Mouse (Mus musculus) limb, embryonic 13.5 days (tissue): ENCODE results near the gene Clic6. TPM values are rescaled to one million over a fixed set of nuclear protein-coding genes. Genes with fewer than 3 reads are reported as not detected.

Source experiments
- ATAC-seq: fragments of 200-750 bp; cut with Nextera tagmentation; 2 replicates; pipeline ENCODE4 v1.8.0; 2017; ENCODE audit warnings: low read depth, moderate number of reproducible peaks, moderate TSS enrichment; ENCODE audit not compliant: low FRiP score
- H3K27ac ChIP-seq: fragments of 300-500 bp; sonication (generic); 2 replicates; pipeline ENCODE4 v1.5.1; 2015; ENCODE audit warnings: inconsistent platforms, mild to moderate bottlenecking, moderate library complexity
- H3K27me3 ChIP-seq: fragments of 300-500 bp; sonication (generic); 2 replicates; pipeline ENCODE4 v1.6.1; 2015; ENCODE audit warnings: mild to moderate bottlenecking, inconsistent platforms
- H3K36me3 ChIP-seq: fragments of 300-500 bp; sonication (generic); 2 replicates; pipeline ENCODE4 v1.6.1; 2015; ENCODE audit warnings: inconsistent platforms, mild to moderate bottlenecking, moderate library complexity
- H3K4me1 ChIP-seq: fragments of 300-500 bp; sonication (generic); 2 replicates; pipeline ENCODE4 v1.6.1; 2015; ENCODE audit warnings: inconsistent platforms
- H3K4me2 ChIP-seq: fragments of 300-500 bp; sonication (generic); replicated peaks from 2 replicates; pipeline ENCODE4 v1.6.1; 2015; ENCODE audit warnings: inconsistent platforms, mild to moderate bottlenecking, moderate library complexity
- H3K4me3 ChIP-seq: fragments of 300-500 bp; sonication (generic); 2 replicates; pipeline ENCODE4 v1.5.1; 2015; ENCODE audit warnings: moderate library complexity, mild to moderate bottlenecking, inconsistent platforms
- H3K9ac ChIP-seq: fragments of 300-500 bp; sonication (generic); 2 replicates; pipeline ENCODE4 v1.6.1; 2015; ENCODE audit warnings: mild to moderate bottlenecking, inconsistent platforms
- H3K9me3 ChIP-seq: fragments of 300-500 bp; sonication (generic); 2 replicates; pipeline ENCODE4 v1.6.1; 2016; ENCODE audit warnings: inconsistent platforms
- WGBS: fragments of 180-500 bp; shearing (Covaris S2); methylation state at CpG from one replicate; pipeline ENCODE4 v1.1.7; 2015; 5-methylcytosine and 5-hydroxymethylcytosine counted together
- polyA plus RNA-seq: library from polyadenylated mRNA; unstranded; fragments of >200 nt; fragmentation: Nextera tagmentation; extraction: Ambion mirVana; gene quantifications from 2 replicates; pipeline ENCODE4 v1.2.1, GENCODE M21; 2015

Gene Clic6
- 2.6 and 2.8 TPM in 2 replicates for polyA plus RNA-seq

DNA sequence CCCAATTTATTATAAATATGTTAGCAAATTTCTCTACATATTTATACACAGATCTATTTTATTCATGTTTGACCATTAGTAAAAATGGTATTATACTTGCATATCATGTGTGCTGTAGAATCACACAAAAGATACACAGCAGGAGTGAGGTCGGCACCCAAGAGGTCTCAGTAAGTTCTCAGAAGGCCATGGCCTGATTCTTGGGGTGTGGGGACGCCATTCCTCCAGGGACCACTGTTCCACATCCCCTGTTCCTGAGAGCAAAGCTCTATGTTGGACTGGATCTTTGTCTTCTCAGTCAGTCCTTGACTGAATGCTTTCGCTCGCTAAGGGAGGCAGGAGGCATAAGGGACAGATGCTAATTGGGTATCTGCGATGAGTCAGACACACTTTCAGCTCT, at the start of gene Clic6:
TSS of gene Clic6 (plus strand) at position 301 of the 400 bp plus-strand sequence.
- 91% methylated on average over 5 of the region's 5 CpGs for WGBS

DNA sequence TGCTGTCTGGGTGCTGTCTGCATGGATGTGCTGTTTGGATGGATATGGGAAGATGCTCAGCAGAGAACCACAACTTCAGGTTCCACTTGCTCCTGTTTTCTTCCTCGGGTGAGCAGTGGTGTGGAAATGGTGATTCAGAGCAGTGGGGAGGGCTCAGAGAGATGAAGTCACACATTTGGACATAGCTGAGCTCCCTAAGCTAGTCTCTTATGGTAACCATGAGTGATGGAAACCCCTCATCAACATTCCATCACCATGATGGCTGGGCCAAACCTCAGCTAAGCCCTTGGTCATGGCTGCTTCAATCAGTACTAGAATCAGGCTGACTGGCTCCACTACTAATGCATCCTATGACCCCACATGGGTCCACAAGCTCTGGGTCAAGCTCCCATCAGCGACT, 45.8 kb upstream of the Clic6 start:
- Histone ChIP-seq H3K9ac (no peak overlapping the region), H3K27ac (no peak overlapping the region), H3K9me3 (no peaks in the 10 kb centered on the region), H3K4me3 (no peak overlapping the region), H3K36me3 (peaks cover 3% of the 10 kb centered on the region), H3K27me3 (no peaks in the 10 kb centered on the region), H3K4me1 (peaks cover 45% of the 10 kb centered on the region), H3K4me2 (no peak overlapping the region)
- 65% methylated on average over 2 of the region's 2 CpGs for WGBS
- ATAC-seq, result no peak

More for the DNA sequence above, at the start of gene Clic6:
- Histone ChIP-seq H3K9ac (no peak within 1 kb of the TSS), H3K4me2 (no peak within 1 kb of the TSS), H3K36me3 (no peaks in the 10 kb centered on the region), H3K9me3 (no peaks in the 10 kb centered on the region), H3K27ac (no peak within 1 kb of the TSS), H3K4me3 (no peak within 1 kb of the TSS), H3K4me1 (no peaks in the 10 kb centered on the region), H3K27me3 (0 out of 2 replicates have a peak, but pooled peaks cover 5% of the 10 kb centered on the region)
- no peak for ATAC-seq

DNA sequence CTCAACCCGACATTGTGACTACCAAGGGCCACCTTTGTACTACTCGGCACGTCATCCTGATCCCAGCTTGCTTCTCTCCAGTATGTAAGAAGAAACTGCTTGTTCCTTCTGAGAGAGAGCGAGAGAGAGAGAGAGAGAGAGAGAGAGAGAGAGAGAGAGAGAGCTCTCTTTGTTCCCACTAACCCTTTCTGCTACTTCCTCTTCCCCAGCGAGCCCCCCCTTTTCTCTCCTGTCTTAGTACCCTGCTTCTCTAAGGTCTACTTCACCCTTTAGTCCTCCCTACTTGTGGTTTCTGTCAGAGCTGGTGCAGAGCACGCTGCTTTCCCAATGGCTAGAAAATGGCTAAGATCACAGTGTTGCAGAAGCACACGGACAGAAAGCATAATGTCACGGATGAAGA, 45.3 kb upstream of the Clic6 start:
- Histone ChIP-seq H3K4me1 (peaks cover 45% of the 10 kb centered on the region), H3K27ac (peak overlapping the region; percentile 15; the same call in 1 of the 2 replicates), H3K4me2 (no peak overlapping the region), H3K9me3 (no peaks in the 10 kb centered on the region), H3K36me3 (no peaks in the 10 kb centered on the region; the same call in none of the 2 replicates), H3K27me3 (no peaks in the 10 kb centered on the region), H3K9ac (no peak overlapping the region), H3K4me3 (no peak overlapping the region)
- 79% methylated on average over 8 of the region's 8 CpGs for WGBS
- ATAC-seq, result no peak

DNA sequence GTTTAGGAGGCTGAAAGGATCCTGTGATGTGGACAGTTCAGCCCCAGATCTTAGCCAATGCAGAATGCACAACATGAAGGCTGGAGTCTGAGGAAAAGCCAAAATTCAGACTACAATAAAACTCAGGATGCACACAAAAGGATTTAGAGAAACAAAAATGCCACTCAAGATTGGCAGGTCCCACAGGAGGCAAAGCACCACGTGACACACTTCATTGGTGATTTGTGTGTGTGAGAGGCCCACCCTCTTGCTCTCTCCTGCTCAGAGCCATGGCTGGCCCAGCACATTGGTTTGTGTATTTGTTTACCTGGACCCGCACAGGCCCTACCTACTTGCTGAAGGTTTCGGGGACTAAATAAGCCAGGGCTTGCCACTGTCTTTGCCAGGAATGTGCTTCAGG, 44.3 kb upstream of the Clic6 start:
- Histone ChIP-seq H3K27ac (no peak overlapping the region), H3K36me3 (no peaks in the 10 kb centered on the region; the same call in 1 of the 2 replicates), H3K9ac (no peak overlapping the region), H3K4me1 (peaks cover 39% of the 10 kb centered on the region), H3K27me3 (no peaks in the 10 kb centered on the region), H3K4me2 (no peak overlapping the region), H3K9me3 (no peaks in the 10 kb centered on the region), H3K4me3 (no peak overlapping the region)
- WGBS, result 73% methylated on average over 3 of the region's 3 CpGs
- ATAC-seq, result no peak

DNA sequence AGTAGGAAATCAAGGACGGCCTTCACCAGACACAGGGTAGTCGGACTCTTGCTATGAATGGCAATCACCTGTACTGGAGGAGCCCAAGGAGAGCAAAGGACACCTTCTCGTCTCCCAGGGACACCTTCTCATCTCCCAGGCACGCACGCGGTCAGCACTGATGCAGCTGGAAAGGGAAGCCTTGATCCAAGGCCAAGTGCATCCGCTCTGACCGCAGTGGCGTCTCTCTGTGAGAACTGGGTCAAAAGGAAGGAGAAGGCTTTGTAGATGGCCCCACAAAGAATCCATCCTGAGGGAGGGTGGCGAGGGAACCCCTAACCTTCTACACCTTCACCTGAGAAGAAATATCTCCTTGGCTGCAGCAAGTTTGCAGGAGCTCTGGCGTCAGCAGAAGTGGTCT, 43.4 kb upstream of the Clic6 start:
- no peak for ATAC-seq
- peaks cover 35% of the 10 kb centered on the region for H3K4me1 ChIP-seq
- no peak overlapping the region for H3K27ac ChIP-seq
- WGBS, result 91% methylated on average over 11 of the region's 11 CpGs
- no peak overlapping the region for H3K9ac ChIP-seq
- no peaks in the 10 kb centered on the region for H3K27me3 ChIP-seq
- H3K4me2 ChIP-seq, result no peak overlapping the region
- no peaks in the 10 kb centered on the region for H3K9me3 ChIP-seq
- no peak overlapping the region for H3K4me3 ChIP-seq
- no peaks in the 10 kb centered on the region; the same call in 1 of the 2 replicates for H3K36me3 ChIP-seq

DNA sequence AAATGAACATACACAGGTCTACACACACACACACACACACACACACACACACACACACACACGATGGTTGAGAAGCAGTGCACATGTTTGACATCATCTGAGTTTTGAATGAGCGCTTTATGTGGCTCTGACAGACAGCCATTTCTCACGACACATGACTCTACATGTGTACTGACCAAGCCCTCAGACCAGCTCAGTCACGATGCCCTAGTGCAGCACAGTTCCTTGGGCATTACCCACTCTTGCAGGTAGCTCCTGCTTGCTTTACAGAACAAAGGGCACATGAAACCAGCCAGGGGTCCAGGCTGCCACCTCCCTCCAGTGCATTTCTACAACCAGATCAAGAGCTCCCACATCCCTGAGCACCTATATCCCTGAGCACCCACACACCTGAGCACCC, 42.6 kb upstream of the Clic6 start:
- H3K27me3 ChIP-seq, result no peaks in the 10 kb centered on the region
- H3K4me1 ChIP-seq, result peaks cover 39% of the 10 kb centered on the region
- H3K4me3 ChIP-seq, result no peak overlapping the region
- 81% methylated on average over 4 of the region's 4 CpGs for WGBS
- H3K9ac ChIP-seq, result 0 out of 2 replicates have a peak overlapping the region, but pooled peaks have one; percentile 48
- H3K4me2 ChIP-seq, result no peak overlapping the region
- ATAC-seq, result no peak
- no peaks in the 10 kb centered on the region; the same call in 1 of the 2 replicates for H3K36me3 ChIP-seq
- no peaks in the 10 kb centered on the region for H3K9me3 ChIP-seq
- H3K27ac ChIP-seq, result peak overlapping the region; percentile 67; the same call in 1 of the 2 replicates

DNA sequence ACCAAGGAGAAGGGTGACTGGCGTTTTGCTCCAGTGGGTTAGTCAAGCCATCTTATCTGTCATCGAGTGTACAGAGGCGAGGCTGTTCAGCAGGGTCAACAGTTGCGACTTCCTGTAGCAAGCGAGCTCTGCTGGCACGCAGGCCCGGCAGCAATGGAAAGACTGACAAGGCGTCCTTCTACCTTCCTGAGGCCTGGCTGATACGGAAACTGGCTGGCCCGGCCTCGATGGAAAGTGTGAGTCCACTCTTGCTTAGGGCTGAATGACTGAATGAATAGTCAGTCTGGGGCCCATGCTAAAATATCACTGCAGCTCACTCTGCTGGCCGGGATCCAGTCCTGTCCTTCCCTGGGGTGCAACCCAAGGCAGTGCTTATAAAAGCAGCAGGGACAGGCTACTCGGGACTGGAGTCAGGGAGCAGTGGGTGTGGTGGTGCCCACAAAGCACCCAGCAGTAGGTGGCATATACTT, 41.9 kb upstream of the Clic6 start:
- Histone ChIP-seq H3K27ac (peak overlapping the region; percentile 67), H3K4me2 (no peak overlapping the region)

DNA sequence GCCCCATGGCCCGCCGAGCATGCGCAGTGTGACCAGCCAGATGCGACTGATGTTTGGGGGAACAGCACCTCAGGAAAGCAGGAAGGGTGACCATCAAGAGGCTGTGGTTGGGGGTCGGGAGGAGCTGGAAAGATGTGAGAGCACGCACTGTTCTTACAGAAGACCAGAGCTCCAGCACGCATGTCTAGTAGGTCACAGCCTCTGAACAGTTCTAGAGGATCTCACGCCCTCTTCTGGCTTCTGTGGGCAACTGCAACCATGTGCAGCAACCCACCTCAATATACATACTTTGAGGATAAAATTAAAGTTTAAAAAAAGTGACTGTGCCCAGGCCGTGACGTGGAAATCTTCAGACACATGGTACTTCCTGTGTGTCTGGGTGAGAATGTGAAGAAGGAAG, 40.2 kb upstream of the Clic6 start:
- Histone ChIP-seq H3K9ac (no peak overlapping the region), H3K36me3 (peaks cover 8% of the 10 kb centered on the region), H3K4me2 (no peak overlapping the region), H3K27ac (no peak overlapping the region), H3K9me3 (no peaks in the 10 kb centered on the region), H3K27me3 (no peaks in the 10 kb centered on the region), H3K4me1 (peaks cover 39% of the 10 kb centered on the region), H3K4me3 (no peak overlapping the region)
- no peak for ATAC-seq
- 67% methylated on average over 10 of the region's 10 CpGs for WGBS

More for the DNA sequence above, 41.9 kb upstream of the Clic6 start:
- H3K9ac ChIP-seq, result no peak overlapping the region
- peak; percentile 63 for ATAC-seq
- H3K36me3 ChIP-seq, result no peaks in the 10 kb centered on the region; the same call in 1 of the 2 replicates
- WGBS, result 54% methylated on average over 13 of the region's 13 CpGs
- no peaks in the 10 kb centered on the region for H3K27me3 ChIP-seq
- H3K4me1 ChIP-seq, result peaks cover 39% of the 10 kb centered on the region
- no peak overlapping the region for H3K4me3 ChIP-seq
- no peaks in the 10 kb centered on the region for H3K9me3 ChIP-seq

DNA sequence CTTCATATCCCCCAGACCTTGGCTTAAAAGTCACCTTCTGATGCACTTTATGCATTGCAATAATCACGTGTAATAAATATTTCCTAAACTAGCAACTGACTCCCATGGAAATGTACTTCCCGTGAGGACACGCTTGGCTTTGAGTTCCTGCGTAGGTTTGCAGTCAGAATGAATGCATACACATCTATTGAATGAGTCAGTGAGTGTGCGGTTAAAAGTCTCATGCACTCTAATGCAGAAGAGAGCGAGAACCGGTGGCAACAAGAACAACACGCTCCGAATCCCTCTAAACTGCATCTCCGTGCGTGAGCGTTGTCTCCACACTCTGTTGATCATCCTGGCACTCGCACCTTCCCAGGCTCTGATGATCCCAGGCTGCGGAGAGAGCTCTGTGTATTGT, 36.5 kb upstream of the Clic6 start:
- Histone ChIP-seq H3K36me3 (peaks cover 23% of the 10 kb centered on the region), H3K4me1 (peaks cover 20% of the 10 kb centered on the region), H3K27ac (no peak overlapping the region), H3K4me3 (no peak overlapping the region), H3K9me3 (no peaks in the 10 kb centered on the region), H3K27me3 (no peaks in the 10 kb centered on the region), H3K9ac (no peak overlapping the region), H3K4me2 (no peak overlapping the region)
- ATAC-seq, result no peak
- 89% methylated on average over 14 of the region's 14 CpGs for WGBS

DNA sequence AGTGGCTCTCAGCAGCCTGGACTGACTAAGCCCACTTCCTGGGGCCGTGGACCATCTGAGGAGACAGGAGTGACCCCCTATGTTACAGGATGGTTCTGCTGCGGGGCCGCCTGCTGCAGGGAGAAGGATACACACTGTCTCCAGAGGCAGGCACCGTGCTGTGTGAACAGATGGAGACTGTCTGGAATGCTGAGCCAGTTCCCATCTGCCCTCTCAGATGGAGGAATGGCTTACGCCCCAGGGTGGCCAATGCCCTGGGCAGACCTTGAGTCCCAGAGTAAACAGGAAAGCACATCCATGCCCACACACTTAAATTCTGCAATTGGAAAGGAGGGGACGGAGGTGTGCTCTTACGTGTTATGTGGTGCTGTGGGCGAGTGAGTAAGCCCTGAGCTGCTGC, 35.2 kb upstream of the Clic6 start:
- Histone ChIP-seq H3K27ac (no peak overlapping the region), H3K36me3 (peaks cover 23% of the 10 kb centered on the region)

DNA sequence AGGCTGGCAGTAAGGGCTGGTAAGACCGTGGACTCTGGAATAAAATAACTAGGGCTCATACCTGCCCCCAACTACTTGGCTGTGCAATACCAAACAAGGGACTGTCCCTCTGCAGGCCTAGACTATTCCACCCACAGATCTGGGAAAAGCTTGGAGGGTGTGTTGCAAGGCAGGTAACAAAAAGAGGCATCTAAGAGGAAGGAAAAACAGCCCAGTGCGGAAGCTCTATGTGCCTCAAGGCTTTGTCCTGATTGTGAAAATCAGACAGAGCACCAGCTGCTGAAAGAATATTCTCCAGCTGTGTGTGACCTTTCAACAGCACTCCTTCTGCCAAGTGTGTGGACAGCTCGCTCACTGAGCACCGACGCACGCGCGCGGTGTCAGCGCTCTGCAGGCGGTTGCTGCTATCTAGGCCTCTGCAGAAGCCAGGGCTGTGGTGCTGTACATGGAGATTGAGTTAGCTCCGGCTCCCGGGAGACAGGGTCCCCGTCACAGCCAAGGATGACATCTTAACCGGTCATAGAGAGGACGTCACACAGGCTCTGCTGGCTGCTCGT, 33.9 kb upstream of the Clic6 start:
- no peak for ATAC-seq
- 91% methylated on average over 17 of the region's 17 CpGs for WGBS
- Histone ChIP-seq H3K36me3 (peaks cover 23% of the 10 kb centered on the region), H3K27me3 (no peaks in the 10 kb centered on the region), H3K9me3 (no peaks in the 10 kb centered on the region), H3K27ac (no peak overlapping the region), H3K9ac (no peak overlapping the region), H3K4me3 (no peak overlapping the region), H3K4me2 (no peak overlapping the region), H3K4me1 (peaks cover 19% of the 10 kb centered on the region; the same call in 1 of the 2 replicates)

More for the DNA sequence above, 35.2 kb upstream of the Clic6 start:
- WGBS, result 91% methylated on average over 8 of the region's 8 CpGs
- Histone ChIP-seq H3K4me3 (no peak overlapping the region), H3K27me3 (no peaks in the 10 kb centered on the region), H3K4me1 (peaks cover 18% of the 10 kb centered on the region; the same call in 1 of the 2 replicates), H3K9ac (no peak overlapping the region), H3K4me2 (no peak overlapping the region), H3K9me3 (no peaks in the 10 kb centered on the region)
- ATAC-seq, result no peak

DNA sequence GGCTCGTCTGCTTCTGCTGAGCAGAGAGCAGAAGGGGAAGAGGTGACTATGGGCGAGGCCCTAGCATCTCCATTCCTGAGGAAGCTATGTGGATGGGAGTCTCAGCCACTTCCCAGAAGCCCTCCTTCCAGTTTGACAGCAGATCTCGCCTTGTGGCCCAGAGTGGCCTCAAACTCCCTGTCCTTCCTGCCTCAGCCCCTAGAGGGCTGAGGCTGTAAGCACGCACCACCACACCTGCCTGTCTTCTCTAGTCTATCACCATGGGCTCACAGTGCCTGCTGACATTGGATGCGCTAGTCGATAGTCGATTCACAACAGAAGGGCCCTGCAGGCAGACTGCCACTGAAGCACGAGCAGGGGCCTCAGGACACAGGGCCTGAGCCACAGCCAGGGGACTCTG, 32.9 kb upstream of the Clic6 start:
- H3K36me3 ChIP-seq, result peaks cover 23% of the 10 kb centered on the region
- WGBS, result 71% methylated on average over 8 of the region's 8 CpGs
- H3K9ac ChIP-seq, result no peak overlapping the region
- no peak for ATAC-seq
- H3K27me3 ChIP-seq, result no peaks in the 10 kb centered on the region
- no peak overlapping the region for H3K4me2 ChIP-seq
- no peak overlapping the region for H3K27ac ChIP-seq
- H3K4me1 ChIP-seq, result peaks cover 15% of the 10 kb centered on the region; the same call in 1 of the 2 replicates
- H3K9me3 ChIP-seq, result no peaks in the 10 kb centered on the region
- H3K4me3 ChIP-seq, result no peak overlapping the region

DNA sequence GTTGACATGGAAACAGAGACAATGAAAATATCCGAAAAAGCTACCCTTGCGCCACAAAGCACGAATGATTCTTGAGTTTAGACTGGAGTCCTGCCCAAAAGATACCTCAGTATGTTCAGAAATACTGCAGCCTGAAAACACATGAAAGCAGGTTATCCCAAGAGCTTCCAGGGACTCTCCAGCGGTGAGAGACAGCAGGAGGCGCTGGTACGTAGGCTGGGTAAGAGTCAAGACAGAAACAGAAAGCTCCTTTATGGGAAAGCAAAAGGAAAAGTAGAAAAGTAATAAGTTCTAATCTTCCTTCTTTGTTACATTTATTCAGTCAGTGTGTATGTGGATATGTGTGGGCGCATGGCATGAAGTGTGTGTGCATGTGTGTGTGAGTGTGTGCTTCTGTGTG, 31.5 kb upstream of the Clic6 start:
- no peak overlapping the region for H3K27ac ChIP-seq
- no peak for ATAC-seq

More for the DNA sequence above, 31.5 kb upstream of the Clic6 start:
- H3K9ac ChIP-seq, result no peak overlapping the region
- H3K9me3 ChIP-seq, result no peaks in the 10 kb centered on the region
- no peak overlapping the region for H3K4me2 ChIP-seq
- no peak overlapping the region for H3K4me3 ChIP-seq
- H3K27me3 ChIP-seq, result 0 out of 2 replicates have a peak, but pooled peaks cover 5% of the 10 kb centered on the region
- peaks cover 23% of the 10 kb centered on the region for H3K36me3 ChIP-seq
- H3K4me1 ChIP-seq, result peaks cover 15% of the 10 kb centered on the region; the same call in 1 of the 2 replicates
- WGBS, result 92% methylated on average over 7 of the region's 7 CpGs
